Mouse (Mus musculus) Patski (cell line): ENCODE results near the gene Ric8b. TPM values are rescaled to one million over a fixed set of nuclear protein-coding genes. Genes with fewer than 3 reads are reported as not detected.

ENCODE experiments used
- ATAC-seq: fragments of 100-300 bp; one replicate; pipeline ENCODE4 v1.8.0; 2021
- CTCF ChIA-PET: fragments of 350-600 bp; sonication (Branson Sonifier 250); formaldehyde crosslinking; loops from one replicate; lab custom pipeline; 2022; ENCODE audit warnings: inconsistent platforms; lab: Charles Lee
- POLR2A ChIA-PET: fragments of 350-600 bp; sonication (Branson Sonifier 250); formaldehyde crosslinking; loops from one replicate; lab custom pipeline; 2022; ENCODE audit warnings: antibody characterized with exemption, inconsistent platforms; lab: Charles Lee
- DNase-seq: peaks from one replicate; pipeline ENCODE4 v3.0.0-alpha.2; 2011; ENCODE audit warnings: low read depth, low spot score
- H3K27me3 ChIP-seq: fragments of 371-371 bp; one replicate; pipeline ENCODE4 v1.5.1; 2021
- CTCF ChIP-seq: fragments of 100-300 bp; IDR thresholded peaks from one replicate; pipeline ENCODE4 v1.5.1; 2021
- in situ Hi-C: fragments of 300-500 bp; cut with MboI; formaldehyde crosslinking; loops from 3 replicates; pipeline ENCODE4 v1.11.1; 2018; ENCODE audit warnings: low pct_unique_long_range_greater_than_20kb, mixed read lengths
- polyA plus RNA-seq: library from polyadenylated mRNA; unstranded; gene quantifications from one replicate; pipeline ENCODE4 v1.2.3, GENCODE M21; 2021

Ric8b gene
- polyA plus RNA-seq, 1 experiment from 2014 or later, result 29.8 TPM

DNA sequence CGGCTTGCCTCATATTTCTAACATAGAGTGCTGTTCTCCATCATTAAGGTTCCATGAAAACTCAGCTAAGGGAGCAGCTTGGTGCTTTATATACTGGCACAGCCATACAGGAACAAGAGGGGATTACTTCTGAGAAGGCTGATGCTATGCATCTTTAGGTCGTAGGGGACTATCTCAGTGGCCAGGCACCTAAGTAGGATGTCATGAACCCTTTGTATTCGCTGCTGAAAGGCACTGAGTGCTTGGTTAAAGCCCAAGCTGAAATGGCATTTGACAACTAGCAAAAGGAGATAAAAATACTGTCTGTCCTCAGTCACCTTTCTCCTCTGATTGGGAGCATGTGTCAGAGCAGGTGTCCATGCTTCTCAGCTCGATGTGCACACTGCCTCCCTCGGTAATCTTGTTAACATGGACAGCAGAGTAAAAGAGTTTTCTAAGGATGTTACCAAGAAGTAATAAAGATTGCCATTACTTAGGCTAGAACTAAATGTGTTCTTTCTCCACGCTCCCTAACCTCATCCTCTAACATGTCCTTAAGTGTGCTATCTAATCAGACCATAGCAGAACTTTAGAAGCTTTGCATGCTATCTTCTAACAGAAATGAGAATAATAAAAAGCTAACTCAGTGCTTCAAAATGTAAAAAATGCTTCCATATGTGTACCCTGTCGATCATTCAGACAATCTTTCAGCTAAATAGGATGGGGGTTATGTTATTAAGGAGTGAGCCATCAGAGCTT, 89.3 kb downstream of the Ric8b start:
- TF ChIP-seq CTCF, result no peak
- in situ Hi-C loops, result no loop called here
- H3K27me3 ChIP-seq, result no peaks in the 10 kb centered on the region
- POLR2A ChIA-PET, result interaction anchor here (0.5 to 1.0 kb wide), 3 partner anchors 13 to 295 kb away, joined by 3 to 6 read pairs (median 3); no protein-coding TSS in a partner anchor
- DNase-seq (no peak), ATAC-seq (no peak)
- CTCF ChIA-PET, result interaction anchor here (1.3 to 1.5 kb wide), 2 partner anchors 11 to 14 kb away, joined by 3 read pairs; no protein-coding TSS in a partner anchor

DNA sequence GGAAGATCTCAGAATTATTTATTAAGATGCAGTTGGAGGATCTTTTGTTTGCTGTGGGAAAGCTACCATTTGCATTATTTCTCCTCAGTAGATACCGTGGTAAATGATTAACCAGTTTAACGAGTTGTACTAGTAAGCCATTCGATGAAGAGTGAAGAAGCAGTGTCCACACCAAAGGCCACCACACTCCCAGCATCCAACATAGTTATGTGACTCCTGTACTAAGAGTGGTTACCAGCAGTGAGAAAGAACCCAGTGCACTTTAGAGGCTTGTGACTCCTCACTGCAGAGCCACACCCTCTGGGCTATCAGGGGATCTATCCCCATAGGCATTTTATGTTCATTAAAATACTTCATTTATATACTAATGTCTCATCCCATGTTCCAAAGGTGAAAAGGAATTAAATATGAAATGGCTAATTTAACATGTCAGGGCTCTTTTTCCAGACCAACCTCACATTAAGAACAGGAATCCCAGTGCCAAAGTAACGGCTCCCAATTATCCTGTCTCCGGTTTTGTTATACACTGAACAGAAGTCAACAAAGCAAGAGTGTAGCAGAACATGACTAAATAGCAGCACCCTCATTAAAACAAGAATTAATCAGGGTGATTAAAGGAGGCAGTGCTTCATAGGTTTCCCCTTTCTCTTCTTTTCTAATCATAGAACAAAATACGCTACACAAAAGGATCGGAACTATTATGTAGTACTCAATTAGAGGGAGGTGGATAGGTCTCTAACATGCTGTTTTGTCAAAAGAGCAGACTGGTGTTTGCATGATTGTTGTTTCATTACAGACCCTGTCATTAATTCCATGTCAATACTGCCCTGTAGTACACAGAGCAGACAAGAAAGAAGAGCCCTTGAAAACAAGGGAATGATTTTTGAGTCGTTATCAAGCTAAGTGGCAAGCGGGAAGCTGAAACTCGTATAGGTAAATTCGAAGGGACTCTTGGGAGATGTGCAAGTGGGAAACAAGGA, 90.7 kb downstream of the Ric8b start:
- no peak for DNase-seq
- ATAC-seq, result no peak
- POLR2A ChIA-PET, result no interaction called here
- in situ Hi-C loops, result no loop called here
- CTCF ChIA-PET, result interaction anchor here (1.3 kb wide), 1 partner anchor 13 kb away, joined by 3 read pairs; no protein-coding TSS in a partner anchor
- no peaks in the 10 kb centered on the region for H3K27me3 ChIP-seq
- no peak for TF ChIP-seq CTCF

DNA sequence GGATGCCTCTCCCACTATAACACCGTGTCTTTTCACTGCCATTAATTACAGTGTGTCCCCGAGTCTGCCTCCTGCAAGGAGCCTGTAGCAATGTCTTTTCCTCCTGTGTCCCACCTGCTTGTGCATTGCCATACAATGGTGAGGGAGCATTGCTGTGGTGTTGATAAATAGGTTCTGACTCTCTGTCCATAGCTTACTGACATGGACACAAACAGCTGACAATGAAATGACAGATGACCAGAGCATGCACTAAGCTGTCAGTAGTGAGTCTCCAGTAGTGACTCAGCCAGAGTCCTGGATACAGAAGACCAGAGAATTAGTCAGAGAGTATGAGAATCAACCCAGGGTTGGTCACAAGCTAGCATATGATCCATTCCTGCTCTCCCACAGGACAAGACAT, 93.7 kb downstream of the Ric8b start:
- TF ChIP-seq CTCF, result no peak
- ChIA-PET POLR2A (no interaction called here), CTCF (interaction anchor here (1.0 to 2.0 kb wide), 2 partner anchors 15 to 44 kb away, joined by 3 to 5 read pairs; no protein-coding TSS in a partner anchor)
- DNase-seq (no peak), ATAC-seq (no peak)
- in situ Hi-C loops, result no loop called here
- H3K27me3 ChIP-seq, result no peaks in the 10 kb centered on the region

DNA sequence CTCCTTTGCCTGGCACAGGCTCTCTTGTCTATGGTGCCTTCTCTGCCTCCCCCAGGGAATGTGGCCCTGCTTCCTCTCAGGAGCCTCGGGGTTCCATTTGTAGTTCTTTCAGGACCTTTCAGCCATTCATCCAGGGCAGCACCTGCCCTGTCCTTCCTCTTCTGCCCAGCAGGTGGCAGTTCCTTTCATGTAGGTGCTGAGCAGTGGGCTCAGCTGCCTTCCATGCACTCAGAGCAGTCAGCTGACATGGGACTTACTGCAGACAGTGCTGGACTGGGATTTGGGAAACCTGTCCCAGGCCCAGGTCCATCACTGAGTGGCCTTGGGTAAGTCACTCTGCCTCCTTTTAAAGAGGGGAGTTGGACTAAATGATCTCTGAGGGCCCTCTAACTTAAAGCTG, 96.0 kb downstream of the Ric8b start:
- H3K27me3 ChIP-seq, result no peaks in the 10 kb centered on the region
- ChIA-PET POLR2A (no interaction called here), CTCF (interaction anchor here (1.9 kb wide), 1 partner anchor 16 kb away, joined by 4 read pairs; no protein-coding TSS in a partner anchor)
- in situ Hi-C loops, result no loop called here
- ATAC-seq (no peak), DNase-seq (no peak)
- peak; percentile 74 for TF ChIP-seq CTCF

DNA sequence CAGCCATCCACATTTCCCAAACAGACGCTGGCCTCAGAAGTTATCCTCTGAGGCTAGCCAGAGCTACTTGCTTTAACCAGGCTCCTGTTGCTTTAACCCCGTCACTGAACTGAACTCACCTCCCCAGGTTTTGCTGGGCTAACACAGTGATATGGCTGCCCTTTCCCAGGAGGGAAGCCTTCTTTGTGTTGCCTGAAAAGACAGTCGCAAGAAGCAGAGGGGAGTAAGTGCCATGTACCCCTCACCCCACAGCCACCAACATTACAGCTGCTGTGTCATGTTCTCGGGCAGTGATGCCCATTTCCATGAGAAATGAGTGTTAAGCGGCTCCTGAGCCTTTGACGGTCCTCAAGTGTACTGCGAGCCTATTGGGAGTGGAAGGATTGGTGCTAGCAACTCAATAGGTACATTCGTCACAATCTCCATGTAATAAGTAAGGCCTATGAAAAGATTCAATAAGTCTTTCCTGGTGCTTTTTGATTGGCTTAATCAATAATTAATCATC, 96.6 kb downstream of the Ric8b start:
- DNase-seq (no peak), ATAC-seq (no peak)
- CTCF ChIA-PET, result interaction anchor here (1.9 kb wide), 1 partner anchor 16 kb away, joined by 4 read pairs; no protein-coding TSS in a partner anchor
- POLR2A ChIA-PET, result interaction anchor here (0.5 kb wide), 1 partner anchor 15 kb away, joined by 3 read pairs; no protein-coding TSS in a partner anchor
- no peak for TF ChIP-seq CTCF
- in situ Hi-C loops, result no loop called here
- H3K27me3 ChIP-seq, result no peaks in the 10 kb centered on the region

DNA sequence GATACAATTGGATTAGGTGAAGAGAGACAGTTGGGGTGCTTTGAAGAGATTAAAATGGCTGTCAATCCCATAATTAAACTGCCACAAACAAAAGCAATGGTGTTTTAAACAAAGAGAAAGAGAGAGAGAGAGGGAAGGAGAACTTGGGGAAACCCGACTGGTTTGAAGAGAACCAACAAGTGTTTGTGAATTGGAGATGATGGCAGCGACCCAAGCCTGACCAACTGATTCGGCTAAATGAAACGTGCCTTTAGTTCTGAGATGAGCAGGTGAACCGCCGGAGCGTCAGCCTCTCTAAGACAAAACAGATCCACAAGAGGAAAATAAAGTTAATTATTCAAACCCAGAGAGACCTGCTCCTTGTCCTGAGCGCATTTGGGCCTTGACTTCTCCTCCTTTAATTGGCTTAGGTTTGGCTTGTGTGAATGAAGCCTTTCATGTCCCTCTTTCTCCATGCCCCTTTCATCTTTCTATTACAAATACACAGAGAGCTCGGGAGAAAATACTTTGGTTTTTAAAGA, 97.1 kb downstream of the Ric8b start:
- CTCF ChIA-PET, result no interaction called here
- DNase-seq (no peak), ATAC-seq (no peak)
- no peaks in the 10 kb centered on the region for H3K27me3 ChIP-seq
- TF ChIP-seq CTCF, result no peak
- POLR2A ChIA-PET, result interaction anchor here (0.5 kb wide), 1 partner anchor 14 kb away, joined by 3 read pairs; no protein-coding TSS in a partner anchor
- in situ Hi-C loops, result no loop called here

DNA sequence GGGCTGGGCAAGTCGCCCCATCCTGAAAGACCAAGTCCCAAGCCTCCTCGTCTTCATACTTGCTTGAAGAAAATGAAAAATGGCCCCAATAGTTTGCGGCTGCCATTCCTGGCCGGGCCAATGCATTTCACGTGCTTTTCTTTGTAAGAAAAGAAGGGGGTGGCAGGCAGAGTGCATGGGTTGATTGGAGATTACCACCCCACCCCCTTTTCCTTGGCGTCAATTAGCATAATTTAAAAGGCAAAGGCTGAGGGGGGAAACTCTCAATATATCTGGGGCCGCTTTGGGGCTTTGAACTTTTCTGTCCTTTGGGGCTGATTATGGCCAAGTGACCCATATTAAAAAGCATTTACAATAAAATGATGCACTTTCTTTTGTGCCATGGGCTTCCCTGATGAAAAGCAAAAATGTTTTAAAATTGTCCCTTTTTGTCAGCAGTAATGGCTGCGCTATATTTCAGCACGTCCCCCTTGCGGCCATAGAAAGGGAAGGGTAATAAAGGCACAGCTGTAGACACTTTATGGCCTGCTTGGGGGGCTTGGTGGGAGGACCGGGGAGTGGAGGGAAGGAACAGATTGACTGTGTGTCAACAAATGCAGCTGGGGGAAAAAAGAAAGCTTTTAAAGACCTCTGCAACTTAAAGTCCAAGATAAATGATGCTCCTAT, 105.4 kb downstream of the Ric8b start:
- TF ChIP-seq CTCF, result no peak
- H3K27me3 ChIP-seq, result no peaks in the 10 kb centered on the region
- POLR2A ChIA-PET, result no interaction called here
- DNase-seq (no peak), ATAC-seq (no peak)
- in situ Hi-C loops, result no loop called here
- CTCF ChIA-PET, result no interaction called here

DNA sequence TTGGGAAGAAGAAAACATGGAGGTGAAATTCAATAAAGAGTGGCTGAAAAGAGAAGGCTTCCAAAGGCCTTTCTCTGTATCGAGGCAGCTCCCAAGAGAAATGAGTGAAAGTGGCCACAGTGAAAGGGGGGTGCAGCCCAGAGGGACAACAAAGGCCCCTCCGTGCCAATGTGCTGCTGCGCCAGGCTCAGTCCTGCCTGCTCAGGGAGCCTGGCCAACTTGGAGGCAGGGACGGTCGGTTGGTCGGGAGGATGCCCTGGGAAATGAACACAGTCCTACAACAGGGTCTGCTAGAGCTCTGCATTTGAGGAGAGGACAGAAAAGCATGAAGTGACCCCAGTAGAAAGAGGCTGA, 105.9 kb downstream of the Ric8b start:
- CTCF ChIA-PET, result no interaction called here
- H3K27me3 ChIP-seq, result no peaks in the 10 kb centered on the region
- no peak for TF ChIP-seq CTCF
- DNase-seq (no peak), ATAC-seq (no peak)
- POLR2A ChIA-PET, result no interaction called here
- in situ Hi-C loops, result no loop called here

DNA sequence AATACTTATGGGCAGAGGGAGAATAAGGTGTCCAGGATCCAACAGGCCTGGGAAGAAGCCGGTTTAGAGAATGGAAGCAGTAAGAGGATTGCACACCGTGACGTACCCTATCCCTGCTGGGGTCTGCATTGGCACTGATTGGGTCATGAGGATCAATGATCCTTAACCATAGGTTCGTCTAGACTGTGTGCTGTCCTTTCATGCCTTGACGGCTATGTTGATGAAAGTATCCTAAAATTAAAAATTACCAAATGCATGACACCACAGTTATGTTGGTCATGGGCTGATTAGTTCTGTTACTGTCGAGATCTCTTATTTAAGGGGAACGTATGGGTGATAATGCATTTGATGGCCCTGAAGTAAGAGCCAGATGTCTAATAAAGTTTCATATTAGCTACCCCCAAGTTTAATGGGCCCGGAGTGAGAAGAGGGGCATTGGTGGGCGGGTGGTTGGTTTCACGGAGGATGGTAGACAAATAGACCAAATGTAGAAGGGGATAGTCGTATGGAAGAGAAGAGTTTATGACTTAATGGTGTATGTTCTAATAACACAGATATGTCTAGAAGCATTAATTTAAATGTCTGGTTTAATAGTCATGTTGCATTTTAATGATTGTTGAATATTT, 108.5 kb downstream of the Ric8b start:
- POLR2A ChIA-PET, result no interaction called here
- no peaks in the 10 kb centered on the region for H3K27me3 ChIP-seq
- CTCF ChIA-PET, result no interaction called here
- TF ChIP-seq CTCF, result no peak
- in situ Hi-C loops, result no loop called here
- DNase-seq (no peak), ATAC-seq (peak; percentile 100)
